Mouse (Mus musculus) testis, adult 2 months (tissue): ENCODE measurements around the gene Dnaaf5. TPM values are rescaled to one million over a fixed set of nuclear protein-coding genes. Genes with fewer than 3 reads are reported as not detected.

Experiments used
- H3K27ac ChIP-seq: fragments of 200-500 bp; 2 replicates; pipeline ENCODE4 v1.5.1; 2012; ENCODE audit warnings: low read depth, low read length; ENCODE audit not compliant: control insufficient read depth, insufficient read depth
- H3K27me3 ChIP-seq: fragments of 200-500 bp; 2 replicates; pipeline ENCODE4 v1.6.1; 2012; ENCODE audit warnings: mild to moderate bottlenecking, low read length, moderate library complexity; ENCODE audit not compliant: control insufficient read depth, insufficient read depth
- H3K36me3 ChIP-seq: fragments of 200-500 bp; 2 replicates; pipeline ENCODE4 v1.6.1; 2012; ENCODE audit warnings: mild to moderate bottlenecking, low read length; ENCODE audit not compliant: control insufficient read depth, insufficient read depth
- H3K4me1 ChIP-seq: fragments of 200-500 bp; 2 replicates; pipeline ENCODE4 v1.6.1; 2012; ENCODE audit warnings: low read length; ENCODE audit not compliant: control insufficient read depth, insufficient read depth
- H3K4me3 ChIP-seq: fragments of 200-500 bp; 2 replicates; pipeline ENCODE4 v1.5.1; 2012; ENCODE audit warnings: low read depth, mild to moderate bottlenecking, low read length, moderate library complexity, mixed read lengths; ENCODE audit not compliant: control insufficient read depth
- CTCF ChIP-seq: fragments of 200-500 bp; IDR thresholded peaks from 2 replicates; pipeline ENCODE4 v1.5.1; 2012; ENCODE audit warnings: low read depth, mild to moderate bottlenecking, inconsistent platforms, low read length, moderate library complexity; ENCODE audit not compliant: control insufficient read depth, insufficient read depth, insufficient replicate concordance
- POLR2A ChIP-seq: fragments of 200-500 bp; IDR thresholded peaks from 2 replicates; pipeline ENCODE4 v1.6.1; 2012; ENCODE audit warnings: low read depth, mild to moderate bottlenecking, inconsistent platforms, low read length, moderate library complexity; ENCODE audit not compliant: control insufficient read depth
- polyA plus RNA-seq: library from polyadenylated mRNA; depleted of rRNA; stranded (reverse); fragments of >200 nt; gene quantifications from 2 replicates; pipeline ENCODE4 v1.2.3, GENCODE M21; 2012

Dnaaf5 gene
- polyA plus RNA-seq, 1 experiment, result 40.4 TPM

DNA sequence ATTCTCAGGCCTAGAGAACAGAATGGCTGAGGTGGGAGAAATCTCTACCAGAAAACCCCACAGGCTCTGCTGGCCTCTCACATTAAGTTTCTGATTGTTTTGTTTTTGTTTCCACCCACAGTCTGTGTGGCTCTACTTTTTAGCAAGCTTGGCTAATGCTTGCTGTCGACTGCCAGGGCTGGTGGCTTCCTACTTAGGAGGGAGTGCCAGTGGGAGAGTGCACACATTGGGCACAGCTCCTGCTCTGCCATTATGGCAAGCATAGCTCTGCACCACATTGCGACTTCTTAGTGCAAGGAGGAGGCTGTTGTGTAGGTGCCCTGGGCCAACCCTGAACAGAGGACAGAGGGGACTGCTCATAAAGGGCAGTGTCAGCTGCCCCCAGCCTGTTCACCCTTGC is 33.1 kb downstream of the Dnaaf5 start:
- TF ChIP-seq CTCF, result no peak
- Histone ChIP-seq H3K4me3 (no peak overlapping the region), H3K36me3 (peaks cover 3% of the 10 kb centered on the region), H3K4me1 (no peaks in the 10 kb centered on the region), H3K27me3 (no peaks in the 10 kb centered on the region), H3K27ac (no peak overlapping the region)

- H3K4me1 ChIP-seq, result no peaks in the 10 kb centered on the region
- H3K27me3 ChIP-seq, result no peaks in the 10 kb centered on the region
- TF ChIP-seq POLR2A (no peak), CTCF (no peak)
- peaks cover 3% of the 10 kb centered on the region for H3K36me3 ChIP-seq
- H3K27ac ChIP-seq, result no peak overlapping the region
- no peak overlapping the region for H3K4me3 ChIP-seq
Measured at GRCm38 (mm10) chr5:139183601-139184000, 33.6 kb downstream of the Dnaaf5 start.

- Histone ChIP-seq H3K4me1 (no peaks in the 10 kb centered on the region), H3K4me3 (no peak overlapping the region), H3K27me3 (no peaks in the 10 kb centered on the region), H3K36me3 (peaks cover 3% of the 10 kb centered on the region), H3K27ac (no peak overlapping the region)
- TF ChIP-seq CTCF (no peak), POLR2A (no peak)
Measured at GRCm38 (mm10) chr5:139184897-139185296, 34.9 kb downstream of the Dnaaf5 start.

- no peaks in the 10 kb centered on the region for H3K4me1 ChIP-seq
- no peaks in the 10 kb centered on the region for H3K27me3 ChIP-seq
- H3K27ac ChIP-seq, result no peak overlapping the region
- no peak for TF ChIP-seq CTCF
- TF ChIP-seq POLR2A, result no peak
- no peaks in the 10 kb centered on the region; the same call in 1 of the 2 replicates for H3K36me3 ChIP-seq
- no peak overlapping the region for H3K4me3 ChIP-seq
Measured at GRCm38 (mm10) chr5:139189726-139190125, 39.7 kb downstream of the Dnaaf5 start.

DNA sequence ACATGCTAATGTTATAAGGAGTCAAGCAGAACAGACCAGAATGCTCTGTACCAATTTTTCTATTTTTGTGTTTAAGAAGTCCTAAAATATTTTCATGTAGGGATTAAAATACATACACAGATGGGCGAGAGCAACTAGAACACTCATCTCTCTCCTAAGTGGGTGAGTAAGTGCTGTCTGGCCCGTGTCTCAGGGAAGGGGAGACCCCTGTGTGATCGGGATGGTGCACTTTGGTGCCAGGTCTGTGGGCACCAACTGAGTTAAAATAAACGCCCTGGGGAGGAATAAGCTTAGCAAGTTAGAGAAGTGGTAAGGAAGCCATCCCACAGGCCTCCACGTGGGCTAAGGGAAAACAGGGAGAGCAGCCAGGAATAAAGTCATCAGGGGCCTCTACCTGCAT is 40.9 kb downstream of the Dnaaf5 start:
- Histone ChIP-seq H3K4me1 (no peaks in the 10 kb centered on the region), H3K27me3 (no peaks in the 10 kb centered on the region), H3K36me3 (no peaks in the 10 kb centered on the region; the same call in 1 of the 2 replicates), H3K27ac (no peak overlapping the region), H3K4me3 (no peak overlapping the region)
- TF ChIP-seq CTCF (no peak), POLR2A (no peak)

- H3K27me3 ChIP-seq, result no peaks in the 10 kb centered on the region
- peaks cover 14% of the 10 kb centered on the region for H3K4me1 ChIP-seq
- TF ChIP-seq POLR2A (no peak), CTCF (no peak)
- H3K4me3 ChIP-seq, result no peak overlapping the region
- no peak overlapping the region for H3K27ac ChIP-seq
- H3K36me3 ChIP-seq, result no peaks in the 10 kb centered on the region
Measured at GRCm38 (mm10) chr5:139198779-139199178, 48.8 kb downstream of the Dnaaf5 start.

- Histone ChIP-seq H3K27me3 (no peaks in the 10 kb centered on the region), H3K27ac (peak overlapping the region; percentile 88), H3K36me3 (no peaks in the 10 kb centered on the region), H3K4me1 (peaks cover 14% of the 10 kb centered on the region), H3K4me3 (peak overlapping the region; percentile 93)
- TF ChIP-seq CTCF (no peak), POLR2A (no peak)
Measured at GRCm38 (mm10) chr5:139199636-139199994, 49.6 kb downstream of the Dnaaf5 start.
